23 mouse cellular contexts compared by ENCODE assay signal in genomic region chr17:86973097-86973496, GRCm38 (mm10). TPM values are rescaled to one million over a fixed set of nuclear protein-coding genes. Genes with fewer than 3 reads are reported as not detected.
DNase-seq lines count a peak whose midpoint lies in the region; ATAC-seq and TF ChIP-seq lines count a peak whose summit lies in the region.
"Had no signal": no experiment of that assay in that cellular context is flagged by ENCODE, and none has a peak within 500 bp of the region (broad histone marks: within the 10 kb centered on the region; RNA-seq: fewer than 3 reads in every experiment).

No protein-coding gene starts in this region.

- H3K27me3 ChIP-seq in liver, embryonic 15.5 days: no peaks in the 10 kb centered on the region
- no peaks in the 10 kb centered on the region for H3K27me3 ChIP-seq in liver, embryonic 12.5 days (replicated peaks)
- no peaks in the 10 kb centered on the region for H3K27me3 ChIP-seq in kidney, adult 2 months (replicated peaks; ENCODE audit: control insufficient read depth, insufficient read depth, low read length)
- H3K27me3 ChIP-seq: CH12.LX; embryonic facial prominence, embryonic 13.5 days; forebrain, embryonic 13.5 days; hindbrain, embryonic 13.5 days had no signal

- peak; percentile 28; the same call in 1 of the 2 replicates for ATAC-seq in liver, embryonic 15.5 days (ENCODE audit: insufficient read depth)
- no peak for ATAC-seq in liver, embryonic 12.5 days
- ATAC-seq in megakaryocyte, adult 5-6 weeks (ENCODE audit: poor library complexity, severe bottlenecking): peak; percentile 17; the same call in 1 of the 2 replicates
- ATAC-seq in erythroid progenitor cell, adult 5-6 weeks (replicated peaks; ENCODE audit: low FRiP score, poor library complexity, severe bottlenecking): no peak
- ATAC-seq: forebrain, embryonic 13.5 days; forebrain, postnatal 0 days; intestine, postnatal 0 days had no signal

- no peak for TF ChIP-seq CTCF in bone marrow macrophage, adult 2 months (IDR thresholded peaks at IDR 0.05; ENCODE audit: low read depth, low read length)
- no peak for TF ChIP-seq CTCF in kidney, adult 2 months (conservative IDR thresholded peaks at IDR 0.05; ENCODE audit: insufficient read depth, insufficient read length, low read depth, low read length)

- peak; percentile 92 for DNase-seq in heart, adult 11 months
- no peak for DNase-seq in heart, adult 9 months (ENCODE audit: low spot score in 2 of 2)
- DNase-seq in kidney, adult 2 months: no peak
- DNase-seq: adrenal gland, postnatal 14 days; cerebellum, adult 18-20 months; cerebellum, adult 9-11 months; cerebellum, postnatal 36 days; forebrain, postnatal 0 days; gastrocnemius, postnatal 14 days; heart, postnatal 10 days; heart, postnatal 4 days had no signal

- no peak for TF ChIP-seq POLR2A in bone marrow macrophage, adult 2 months (IDR thresholded peaks at IDR 0.05; ENCODE audit: borderline replicate concordance, low read depth, low read length)
- no peak for TF ChIP-seq POLR2A in kidney, adult 2 months (IDR thresholded peaks at IDR 0.05; ENCODE audit: low read depth, low read length)

- no peak overlapping the region for H3K4me2 ChIP-seq in liver, embryonic 15.5 days
- no peak overlapping the region for H3K4me2 ChIP-seq in liver, embryonic 12.5 days
- H3K4me2 ChIP-seq: embryonic facial prominence, embryonic 13.5 days; forebrain, embryonic 13.5 days; hindbrain, embryonic 13.5 days had no signal

- H3K9me3 ChIP-seq in liver, embryonic 15.5 days (replicated peaks): no peaks in the 10 kb centered on the region
- H3K9me3 ChIP-seq in liver, embryonic 12.5 days (replicated peaks): no peaks in the 10 kb centered on the region
- H3K9me3 ChIP-seq: embryonic facial prominence, embryonic 13.5 days; forebrain, embryonic 13.5 days; heart, embryonic 10.5 days; hindbrain, embryonic 13.5 days had no signal

- H3K4me1 ChIP-seq in liver, embryonic 15.5 days (replicated peaks): peaks cover 11% of the 10 kb centered on the region
- 0 out of 2 replicates have a peak, but pooled peaks cover 3% of the 10 kb centered on the region for H3K4me1 ChIP-seq in liver, embryonic 12.5 days
- H3K4me1 ChIP-seq in bone marrow macrophage, adult 2 months (ENCODE audit: control insufficient read depth, insufficient read depth, low read length): peaks cover 75% of the 10 kb centered on the region
- H3K4me1 ChIP-seq in kidney, adult 2 months (ENCODE audit: control insufficient read depth, insufficient read depth, low read length): no peaks in the 10 kb centered on the region

- H3K36me3 ChIP-seq in liver, embryonic 15.5 days (replicated peaks): no peaks in the 10 kb centered on the region
- H3K36me3 ChIP-seq in liver, embryonic 12.5 days: peaks cover 14% of the 10 kb centered on the region
- no peaks in the 10 kb centered on the region; the same call in 1 of the 2 replicates for H3K36me3 ChIP-seq in kidney, adult 2 months (ENCODE audit: control insufficient read depth, insufficient read depth, low read length)

- no peak overlapping the region for H3K27ac ChIP-seq in liver, embryonic 15.5 days (replicated peaks)
- no peak overlapping the region for H3K27ac ChIP-seq in liver, embryonic 12.5 days
- H3K27ac ChIP-seq in bone marrow macrophage, adult 2 months (ENCODE audit: insufficient read depth, low read depth, low read length): peak overlapping the region; percentile 83
- no peak overlapping the region for H3K27ac ChIP-seq in kidney, adult 2 months (ENCODE audit: insufficient read depth, low read depth, low read length)
- H3K27ac ChIP-seq: embryonic facial prominence, embryonic 13.5 days; forebrain, embryonic 13.5 days; heart, embryonic 10.5 days had no signal

- WGBS in liver, embryonic 15.5 days (ENCODE audit: insufficient replicate concordance): 70% methylated on average over 2 of the region's 2 CpGs
- WGBS in liver, embryonic 12.5 days (ENCODE audit: insufficient replicate concordance): 74% methylated on average over 2 of the region's 2 CpGs
- WGBS in kidney, adult 2 months: 96% methylated on average over 2 of the region's 2 CpGs

- no peak overlapping the region for H3K4me3 ChIP-seq in liver, embryonic 15.5 days (replicated peaks)
- H3K4me3 ChIP-seq in liver, embryonic 12.5 days: no peak overlapping the region
- no peak overlapping the region for H3K4me3 ChIP-seq in bone marrow macrophage, adult 2 months (ENCODE audit: insufficient read depth, low read length)
- no peak overlapping the region for H3K4me3 ChIP-seq in kidney, adult 2 months (ENCODE audit: insufficient read depth, low read depth, low read length)
- H3K4me3 ChIP-seq: embryonic facial prominence, embryonic 13.5 days; forebrain, embryonic 13.5 days; heart, embryonic 10.5 days; hindbrain, embryonic 13.5 days had no signal

- H3K9ac ChIP-seq in liver, embryonic 15.5 days: no peak overlapping the region
- no peak overlapping the region for H3K9ac ChIP-seq in liver, embryonic 12.5 days
- H3K9ac ChIP-seq: embryonic facial prominence, embryonic 13.5 days; forebrain, embryonic 13.5 days; forebrain, postnatal 0 days; hindbrain, embryonic 13.5 days had no signal

RNA-seq across cellular contexts. Expression of gene Rhoq, which starts 10.2 kb away (rescaled TPM):
- 1.4 TPM in 2 replicates for polyA plus RNA-seq in liver, embryonic 15.5 days (2015; fragmentation: Nextera tagmentation; extraction: Ambion mirVana)
- polyA plus RNA-seq in liver, embryonic 12.5 days (2016; fragmentation: Nextera tagmentation; extraction: Ambion mirVana): 2.7 and 3.6 TPM in 2 replicates
- 45.7 and 50.2 TPM in 2 replicates for polyA plus RNA-seq in bone marrow macrophage, adult 2 months (2012; ENCODE audit: insufficient read depth, insufficient read length, missing spikeins)
- total RNA-seq in megakaryocyte, adult 5-6 weeks (2015): 16.5 and 25.2 TPM in 2 replicates
- 16.5 and 17.8 TPM in 2 replicates for total RNA-seq in megakaryocyte, adult 5-6 weeks (2017)
- 4.7 and 10.9 TPM in 2 replicates for total RNA-seq in erythroid progenitor cell, adult 5-6 weeks (2015; ENCODE audit: low replicate concordance)
- total RNA-seq in erythroid progenitor cell, adult 5-6 weeks (2017; ENCODE audit: low replicate concordance): 2.9 and 4.0 TPM in 2 replicates
- 27.1 and 30.8 TPM in 2 replicates for polyA plus RNA-seq in kidney, adult 2 months (2012; rRNA removed)

RNA-seq across cellular contexts. Expression of gene Atp6v1e2, which starts 25.4 kb away (rescaled TPM):
- polyA plus RNA-seq in liver, embryonic 15.5 days (2015; fragmentation: Nextera tagmentation; extraction: Ambion mirVana): not detected in 2 replicates
- not detected in 2 replicates for polyA plus RNA-seq in liver, embryonic 12.5 days (2016; fragmentation: Nextera tagmentation; extraction: Ambion mirVana)
- polyA plus RNA-seq in bone marrow macrophage, adult 2 months (2012; ENCODE audit: insufficient read depth, insufficient read length, missing spikeins): not detected in 2 replicates
- total RNA-seq in megakaryocyte, adult 5-6 weeks (2015): not detected in 2 replicates
- total RNA-seq in megakaryocyte, adult 5-6 weeks (2017): not detected in 2 replicates
- not detected in 2 replicates for total RNA-seq in erythroid progenitor cell, adult 5-6 weeks (2015; ENCODE audit: low replicate concordance)
- not detected in 2 replicates for total RNA-seq in erythroid progenitor cell, adult 5-6 weeks (2017; ENCODE audit: low replicate concordance)
- polyA plus RNA-seq in kidney, adult 2 months (2012; rRNA removed): not detected in 2 replicates
- total RNA-seq: adrenal gland, postnatal 14 days; CH12.LX; forebrain, postnatal 0 days; gastrocnemius, postnatal 14 days; heart, postnatal 10 days; heart, postnatal 4 days had no signal
- polyA plus RNA-seq: embryonic facial prominence, embryonic 13.5 days; forebrain, embryonic 13.5 days; heart, embryonic 10.5 days; heart, embryonic 14.5 days; hindbrain, embryonic 13.5 days; intestine, postnatal 0 days had no signal

RNA-seq across cellular contexts. Expression of gene Pigf, which starts 52.1 kb away (rescaled TPM):
- polyA plus RNA-seq in liver, embryonic 15.5 days (2015; fragmentation: Nextera tagmentation; extraction: Ambion mirVana): 10.7 and 11.2 TPM in 2 replicates
- 18.6 and 19.8 TPM in 2 replicates for polyA plus RNA-seq in liver, embryonic 12.5 days (2016; fragmentation: Nextera tagmentation; extraction: Ambion mirVana)
- 9.6 and 12.6 TPM in 2 replicates for polyA plus RNA-seq in bone marrow macrophage, adult 2 months (2012; ENCODE audit: insufficient read depth, insufficient read length, missing spikeins)
- total RNA-seq in megakaryocyte, adult 5-6 weeks (2015): 21.6 and 25.4 TPM in 2 replicates
- 27.7 and 32.1 TPM in 2 replicates for total RNA-seq in megakaryocyte, adult 5-6 weeks (2017)
- 6.3 TPM in 1 of 2 replicates, not detected in the other for total RNA-seq in erythroid progenitor cell, adult 5-6 weeks (2015; ENCODE audit: low replicate concordance)
- 2.4 and 4.3 TPM in 2 replicates for total RNA-seq in erythroid progenitor cell, adult 5-6 weeks (2017; ENCODE audit: low replicate concordance)
- 8.6 and 11.7 TPM in 2 replicates for polyA plus RNA-seq in kidney, adult 2 months (2012; rRNA removed)

RNA-seq across cellular contexts. Expression of gene Cript, which starts 52.3 kb away (rescaled TPM):
- 50.9 and 62.5 TPM in 2 replicates for polyA plus RNA-seq in liver, embryonic 15.5 days (2015; fragmentation: Nextera tagmentation; extraction: Ambion mirVana)
- 76.9 and 84.3 TPM in 2 replicates for polyA plus RNA-seq in liver, embryonic 12.5 days (2016; fragmentation: Nextera tagmentation; extraction: Ambion mirVana)
- polyA plus RNA-seq in bone marrow macrophage, adult 2 months (2012; ENCODE audit: insufficient read depth, insufficient read length, missing spikeins): 60.7 and 69.6 TPM in 2 replicates
- 135 and 148 TPM in 2 replicates for total RNA-seq in megakaryocyte, adult 5-6 weeks (2015)
- 71.6 and 93.9 TPM in 2 replicates for total RNA-seq in megakaryocyte, adult 5-6 weeks (2017)
- 53.3 and 91.8 TPM in 2 replicates for total RNA-seq in erythroid progenitor cell, adult 5-6 weeks (2015; ENCODE audit: low replicate concordance)
- 37.4 and 51.5 TPM in 2 replicates for total RNA-seq in erythroid progenitor cell, adult 5-6 weeks (2017; ENCODE audit: low replicate concordance)
- polyA plus RNA-seq in kidney, adult 2 months (2012; rRNA removed): 15.8 and 30.6 TPM in 2 replicates

RNA-seq across cellular contexts. Expression of gene Tmem247, which starts 55.9 kb away (rescaled TPM):
- not detected in 2 replicates for polyA plus RNA-seq in liver, embryonic 15.5 days (2015; fragmentation: Nextera tagmentation; extraction: Ambion mirVana)
- not detected in 2 replicates for polyA plus RNA-seq in liver, embryonic 12.5 days (2016; fragmentation: Nextera tagmentation; extraction: Ambion mirVana)
- polyA plus RNA-seq in bone marrow macrophage, adult 2 months (2012; ENCODE audit: insufficient read depth, insufficient read length, missing spikeins): not detected in 2 replicates
- total RNA-seq in megakaryocyte, adult 5-6 weeks (2015): not detected in 2 replicates
- not detected in 2 replicates for total RNA-seq in megakaryocyte, adult 5-6 weeks (2017)
- total RNA-seq in erythroid progenitor cell, adult 5-6 weeks (2015; ENCODE audit: low replicate concordance): not detected in 2 replicates
- total RNA-seq in erythroid progenitor cell, adult 5-6 weeks (2017; ENCODE audit: low replicate concordance): not detected in 2 replicates
- not detected in 2 replicates for polyA plus RNA-seq in kidney, adult 2 months (2012; rRNA removed)
- total RNA-seq: adrenal gland, postnatal 14 days; CH12.LX; forebrain, postnatal 0 days; gastrocnemius, postnatal 14 days; heart, postnatal 10 days; heart, postnatal 4 days had no signal
- polyA plus RNA-seq: embryonic facial prominence, embryonic 13.5 days; forebrain, embryonic 13.5 days; forebrain, postnatal 0 days; heart, embryonic 10.5 days; heart, embryonic 14.5 days; hindbrain, embryonic 13.5 days; intestine, postnatal 0 days had no signal

Comparison
In these comparisons a context has a peak if more than half of its experiments do, and no peak if none do; other contexts are left out.
1. ATAC-seq: peak in liver, embryonic 15.5 days (single experiment) and megakaryocyte, adult 5-6 weeks (single experiment); none in liver, embryonic 12.5 days (single experiment) and erythroid progenitor cell, adult 5-6 weeks (single experiment).